Mouse (Mus musculus): Measurements from ENCODE around the gene Col9a1.

The Col9a1 gene

GRCm38 (mm10) chr1:24294979-24295942 lies 117.9 kb downstream of the Col9a1 start:
- DNase-seq (ENCODE audit: low read depth, low spot score), result no peak

- no peak for DNase-seq (ENCODE audit: low read depth, low spot score)
Measured at GRCm38 (mm10) chr1:24300700-24301099, 123.3 kb downstream of the Col9a1 start.

Measured in c-Kit-negative CD71-positive TER-119-positive erythroid progenitor cells, embryonic 14.5 days (primary cell).